Mouse (Mus musculus): Measurements from ENCODE around the gene Lhfpl2.

DNA sequence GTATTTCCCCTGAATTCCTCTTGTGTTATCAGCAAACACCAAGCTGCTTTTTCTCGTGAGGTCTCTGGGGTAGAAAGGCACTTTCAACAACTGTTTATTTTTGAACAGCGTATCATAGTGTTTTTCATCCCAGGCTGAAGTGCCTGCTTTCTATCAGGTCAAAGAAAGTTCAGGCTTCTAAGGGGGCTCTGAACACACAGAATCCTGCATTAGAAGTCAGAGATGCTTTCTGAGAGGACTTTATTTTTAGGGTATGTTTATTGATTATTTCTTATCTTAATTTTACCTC, 19.6 kb upstream of the Lhfpl2 start:
- TF ChIP-seq CTCF (IDR thresholded peaks at IDR 0.05; ENCODE audit: extremely low read depth, insufficient read depth, low read length) (no peak), POLR2A (IDR thresholded peaks at IDR 0.05; ENCODE audit: extremely low read depth, insufficient read depth, low read length) (no peak)

All from cortical plate, adult 2 months (tissue).